In genomic region chr7:100190778-100191177, GRCm38 (mm10) we compare ENCODE assay signal across 10 mouse cellular contexts. TPM values are rescaled to one million over a fixed set of nuclear protein-coding genes. Genes with fewer than 3 reads are reported as not detected.
DNase-seq lines count a peak whose midpoint lies in the region; ATAC-seq lines count a peak whose summit lies in the region.
"Had no signal": no experiment of that assay in that cellular context is flagged by ENCODE, and none has a peak within 500 bp of the region (broad histone marks: within the 10 kb centered on the region; RNA-seq: fewer than 3 reads in every experiment).

No protein-coding gene starts in this region.

- H3K27me3 ChIP-seq in intestine, embryonic 14.5 days (replicated peaks; ENCODE audit: control insufficient read depth, insufficient read depth, low read length), result no peaks in the 10 kb centered on the region
- no peaks in the 10 kb centered on the region for H3K27me3 ChIP-seq in intestine, embryonic 15.5 days (replicated peaks)
- H3K27me3 ChIP-seq: embryonic facial prominence, embryonic 12.5 days had no signal

- H3K27ac ChIP-seq in intestine, embryonic 14.5 days (ENCODE audit: low read depth), result no peak overlapping the region
- H3K27ac ChIP-seq in intestine, embryonic 15.5 days, result no peak overlapping the region
- H3K27ac ChIP-seq: embryonic facial prominence, embryonic 12.5 days had no signal

- ATAC-seq in intestine, embryonic 14.5 days (replicated peaks; ENCODE audit: low FRiP score, low TSS enrichment, low read depth), result no peak
- ATAC-seq in intestine, embryonic 15.5 days, result no peak; the same call in 1 of the 2 replicates
- peak; percentile 94 for ATAC-seq in megakaryocyte progenitor cell, adult 5-6 weeks (replicated peaks; ENCODE audit: poor library complexity)

- 5% methylated on average over 4 of the region's 4 CpGs for WGBS in intestine, embryonic 14.5 days
- WGBS in intestine, embryonic 15.5 days, result 5% methylated on average over 4 of the region's 4 CpGs

- no peak overlapping the region for H3K4me2 ChIP-seq in intestine, embryonic 14.5 days (ENCODE audit: low read length)
- no peak overlapping the region for H3K4me2 ChIP-seq in intestine, embryonic 15.5 days (replicated peaks)
- H3K4me2 ChIP-seq: embryonic facial prominence, embryonic 12.5 days had no signal

- H3K4me1 ChIP-seq in intestine, embryonic 14.5 days (replicated peaks; ENCODE audit: control insufficient read depth, insufficient read depth, low read length), result no peaks in the 10 kb centered on the region
- H3K4me1 ChIP-seq in intestine, embryonic 15.5 days (replicated peaks), result no peaks in the 10 kb centered on the region
- H3K4me1 ChIP-seq: embryonic facial prominence, embryonic 12.5 days had no signal

- H3K4me3 ChIP-seq in intestine, embryonic 14.5 days (ENCODE audit: low read depth, low read length), result no peak overlapping the region
- H3K4me3 ChIP-seq in intestine, embryonic 15.5 days (replicated peaks), result no peak overlapping the region
- H3K4me3 ChIP-seq: embryonic facial prominence, embryonic 12.5 days; megakaryocyte, embryonic 14.5 days had no signal

- no peak overlapping the region for H3K9ac ChIP-seq in intestine, embryonic 14.5 days (ENCODE audit: low read length)
- no peak overlapping the region for H3K9ac ChIP-seq in intestine, embryonic 15.5 days
- H3K9ac ChIP-seq: embryonic facial prominence, embryonic 12.5 days had no signal

- H3K9me3 ChIP-seq in intestine, embryonic 14.5 days (ENCODE audit: control insufficient read depth, low read length), result no peaks in the 10 kb centered on the region
- H3K9me3 ChIP-seq in intestine, embryonic 15.5 days, result no peaks in the 10 kb centered on the region
- H3K9me3 ChIP-seq: embryonic facial prominence, embryonic 12.5 days; megakaryocyte, embryonic 14.5 days had no signal

- no peaks in the 10 kb centered on the region for H3K36me3 ChIP-seq in intestine, embryonic 14.5 days (ENCODE audit: control insufficient read depth, insufficient read depth, low read length)
- H3K36me3 ChIP-seq in intestine, embryonic 15.5 days, result no peaks in the 10 kb centered on the region
- H3K36me3 ChIP-seq: embryonic facial prominence, embryonic 12.5 days had no signal

- peak; percentile 70 for DNase-seq in intestine, embryonic 14.5 days (ENCODE audit: low spot score)
- peak; percentile 12 for DNase-seq in Muller cell, postnatal 12 days (ENCODE audit: inconsistent ontology term)
- peak; percentile 84 to 92 for DNase-seq in cerebellum, postnatal 14 days
- DNase-seq in gastrocnemius, postnatal 4 days (ENCODE audit: low spot score in 2 of 2), result peak; percentile 33 to 71
- peak; percentile 53 to 59 for DNase-seq in layer of hippocampus, postnatal 14 days (ENCODE audit: low spot score in 2 of 2)
- DNase-seq in spleen, postnatal 10 days (ENCODE audit: low spot score in 2 of 2), result peak; percentile 33 to 83

RNA-seq across cellular contexts. Expression of gene Kcne3, which starts 14.5 kb away (rescaled TPM):
- polyA plus RNA-seq in intestine, embryonic 14.5 days (2014; fragmentation: Nextera tagmentation; extraction: Ambion mirVana), result 73.1 and 74.5 TPM in 2 replicates
- 58.7 and 63.1 TPM in 2 replicates for polyA plus RNA-seq in intestine, embryonic 15.5 days (2015; fragmentation: Nextera tagmentation; extraction: Ambion mirVana)
- 1 to 10 TPM; 1.1 to 1.6 TPM for total RNA-seq in gastrocnemius, postnatal 4 days (2021)
- not detected for total RNA-seq in layer of hippocampus, postnatal 14 days (2021)
- total RNA-seq in megakaryocyte progenitor cell, adult 5-6 weeks (2015), result 0.59 and 0.77 TPM in 2 replicates
- 2.0 and 4.2 TPM in 2 replicates for total RNA-seq in megakaryocyte progenitor cell, adult 5-6 weeks (2017)

RNA-seq across cellular contexts. Expression of gene Lipt2, which starts 31.7 kb away (rescaled TPM):
- polyA plus RNA-seq in intestine, embryonic 14.5 days (2014; fragmentation: Nextera tagmentation; extraction: Ambion mirVana), result 29.7 and 35.7 TPM in 2 replicates
- polyA plus RNA-seq in intestine, embryonic 15.5 days (2015; fragmentation: Nextera tagmentation; extraction: Ambion mirVana), result 21.9 and 23.0 TPM in 2 replicates
- total RNA-seq in gastrocnemius, postnatal 4 days (2021), result 1 to 10 TPM; 7.7 to 8.1 TPM
- total RNA-seq in layer of hippocampus, postnatal 14 days (2021), result 1 to 10 TPM; 4.8 to 6.5 TPM
- 11.8 and 12.4 TPM in 2 replicates for total RNA-seq in megakaryocyte progenitor cell, adult 5-6 weeks (2015)
- 5.5 and 13.3 TPM in 2 replicates for total RNA-seq in megakaryocyte progenitor cell, adult 5-6 weeks (2017)

RNA-seq across cellular contexts. Expression of gene Pgm2l1, which starts 36.4 kb away (rescaled TPM):
- polyA plus RNA-seq in intestine, embryonic 14.5 days (2014; fragmentation: Nextera tagmentation; extraction: Ambion mirVana), result 3.2 and 3.3 TPM in 2 replicates
- polyA plus RNA-seq in intestine, embryonic 15.5 days (2015; fragmentation: Nextera tagmentation; extraction: Ambion mirVana), result 2.3 and 2.4 TPM in 2 replicates
- total RNA-seq in gastrocnemius, postnatal 4 days (2021), result 10 to 100 TPM in 1 of 2 experiments, 1 to 10 TPM in 1; 9.4 to 10.2 TPM
- 100 to 1,000 TPM; 313 to 349 TPM for total RNA-seq in layer of hippocampus, postnatal 14 days (2021)
- 8.0 and 12.4 TPM in 2 replicates for total RNA-seq in megakaryocyte progenitor cell, adult 5-6 weeks (2015)
- 6.2 and 10.6 TPM in 2 replicates for total RNA-seq in megakaryocyte progenitor cell, adult 5-6 weeks (2017)

Comparison
In these comparisons a context has a peak if more than half of its experiments do, and no peak if none do; other contexts are left out.
1. DNase-seq: peak in every context shown above with its lines; median percentile 88 in cerebellum, postnatal 14 days; 70 in intestine, embryonic 14.5 days; 58 in spleen, postnatal 10 days; 56 in layer of hippocampus, postnatal 14 days; 52 in gastrocnemius, postnatal 4 days; 12 in Muller cell, postnatal 12 days.
2. RNA of gene Pgm2l1, which starts 36.4 kb away (total RNA-seq): 313 to 349 TPM in layer of hippocampus, postnatal 14 days; 6.2 to 12.4 TPM in megakaryocyte progenitor cell, adult 5-6 weeks and 9.4 to 10.2 TPM in gastrocnemius, postnatal 4 days; every median in the first group is over 10 times any median in the second.